Mouse (Mus musculus) regulatory T cell (primary cell): ENCODE data around the gene Eapp.
"Not testable (repeated sequence)": the region's sequence is repeated elsewhere in the genome, so short reads cannot be mapped to it uniquely, and the experiment has no call there.

Experiments used
- in situ Hi-C: fragments of 300-600 bp; cut with MboI, MseI; formaldehyde crosslinking; loops from one replicate; pipeline ENCODE4 v1.15.1; 2025; ENCODE audit warnings: high pct_unique_total_duplicates

The Eapp gene

DNA sequence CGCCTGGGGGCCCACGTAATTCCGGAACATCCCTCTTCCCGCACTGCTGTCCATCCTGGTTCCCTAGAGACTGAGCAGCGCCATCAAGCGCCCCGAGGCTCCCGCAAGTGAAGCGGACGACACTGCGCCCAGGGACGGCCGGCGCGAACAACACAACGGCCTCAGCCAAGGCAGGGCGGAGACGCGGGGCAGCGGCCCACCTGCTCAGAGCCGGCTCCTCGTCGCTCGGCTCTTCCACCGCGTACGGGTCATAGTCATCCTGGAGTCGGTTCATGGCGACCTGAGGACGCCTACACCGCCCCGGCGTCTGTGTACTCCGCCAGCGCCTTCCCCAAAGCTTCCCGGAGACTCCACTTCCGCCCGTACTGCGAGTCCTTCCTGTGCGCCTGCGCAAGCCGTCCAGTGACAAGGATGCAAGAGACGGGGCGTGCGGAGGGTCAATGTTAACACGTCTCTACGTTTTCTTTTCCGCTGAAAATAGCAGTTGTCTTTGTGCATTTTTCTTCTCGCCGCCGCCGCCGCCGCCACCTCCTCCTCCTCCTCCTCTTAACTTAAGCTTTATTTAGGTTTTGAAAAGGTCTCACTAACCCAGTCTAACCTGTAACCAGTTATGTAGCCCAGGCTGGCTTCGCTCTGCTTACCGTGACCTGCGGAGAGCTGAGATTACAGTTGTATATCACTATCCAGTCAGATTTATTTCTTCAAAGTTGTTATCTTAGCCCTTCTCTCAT lies at the start of gene Eapp:
Gene Eapp, minus strand, starts transcription at position 387 of the 731 bp plus-strand sequence.
- in situ Hi-C loops: loop anchor here (5.0 kb wide), 1 partner anchor 42 kb away; no protein-coding TSS in a partner anchor

DNA sequence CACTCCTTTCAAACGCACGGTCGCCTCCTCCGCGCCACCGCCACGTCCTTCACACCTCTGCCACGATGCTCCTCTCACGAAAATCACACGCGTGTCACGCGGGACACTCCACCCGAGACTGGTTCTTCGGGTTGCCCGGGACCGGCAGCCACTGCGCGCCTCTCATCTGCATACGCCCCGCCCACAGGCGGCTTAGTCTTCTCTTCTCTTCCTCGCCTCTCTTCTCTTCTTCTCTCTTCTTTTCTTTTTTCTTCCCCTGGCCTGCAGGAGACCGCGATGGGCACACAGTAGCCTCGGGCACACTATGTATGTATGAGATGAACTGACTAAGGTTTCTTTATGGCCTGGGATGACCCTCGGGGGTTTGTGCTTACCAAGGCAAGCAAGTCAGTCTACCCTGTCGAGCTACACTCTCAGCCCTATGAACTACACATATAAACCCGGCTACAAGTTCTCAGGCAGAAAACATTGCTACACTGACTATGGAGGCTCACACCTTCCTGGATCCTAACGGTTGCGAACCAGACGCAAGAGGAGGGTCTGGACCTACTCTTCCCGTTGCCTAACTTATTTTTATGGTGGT lies 43.1 kb upstream of the Eapp start:
- in situ Hi-C loops: loop anchor here (5.0 kb wide), 1 partner anchor 41 kb away; the partner anchor contains the start of gene Eapp

DNA sequence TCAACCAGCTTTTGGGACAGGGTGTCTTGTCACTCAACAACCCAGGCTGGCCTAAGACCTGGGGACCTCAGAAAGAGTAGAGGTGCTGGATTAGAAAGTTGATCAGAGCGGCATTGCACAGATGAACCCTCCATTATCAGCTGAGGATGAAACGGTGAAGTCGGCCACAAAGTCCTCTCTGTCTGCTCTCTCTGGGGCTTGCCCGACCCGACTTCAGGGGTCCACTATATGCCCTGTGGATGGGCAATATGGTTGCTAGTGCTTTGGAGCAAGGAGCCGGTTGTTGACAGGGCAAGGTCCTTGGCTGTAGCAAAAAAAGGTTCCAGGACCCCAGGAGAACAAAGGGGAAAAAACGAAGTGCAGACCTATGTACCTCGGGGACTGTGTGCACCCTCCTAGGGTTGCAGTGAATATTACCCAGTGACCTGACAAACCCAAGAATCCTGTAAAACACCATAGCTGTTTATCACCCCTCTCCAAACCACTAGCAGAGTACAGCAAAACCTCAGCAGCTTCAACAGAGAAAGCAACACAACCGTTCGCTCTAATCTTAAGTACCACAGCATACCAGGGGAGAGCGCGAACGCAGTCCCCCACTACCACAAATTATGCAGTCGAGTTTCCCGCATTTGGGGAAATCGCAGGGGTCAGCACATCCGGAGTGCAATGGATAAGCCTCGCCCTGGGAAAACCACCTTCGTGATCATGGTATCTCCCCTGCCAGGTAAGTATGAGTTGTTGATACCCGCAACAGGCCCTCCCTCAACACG lies 42.4 kb upstream of the Eapp start:
- in situ Hi-C loops: loop anchor here (5.0 kb wide), 1 partner anchor 41 kb away; the partner anchor contains the start of gene Eapp

DNA sequence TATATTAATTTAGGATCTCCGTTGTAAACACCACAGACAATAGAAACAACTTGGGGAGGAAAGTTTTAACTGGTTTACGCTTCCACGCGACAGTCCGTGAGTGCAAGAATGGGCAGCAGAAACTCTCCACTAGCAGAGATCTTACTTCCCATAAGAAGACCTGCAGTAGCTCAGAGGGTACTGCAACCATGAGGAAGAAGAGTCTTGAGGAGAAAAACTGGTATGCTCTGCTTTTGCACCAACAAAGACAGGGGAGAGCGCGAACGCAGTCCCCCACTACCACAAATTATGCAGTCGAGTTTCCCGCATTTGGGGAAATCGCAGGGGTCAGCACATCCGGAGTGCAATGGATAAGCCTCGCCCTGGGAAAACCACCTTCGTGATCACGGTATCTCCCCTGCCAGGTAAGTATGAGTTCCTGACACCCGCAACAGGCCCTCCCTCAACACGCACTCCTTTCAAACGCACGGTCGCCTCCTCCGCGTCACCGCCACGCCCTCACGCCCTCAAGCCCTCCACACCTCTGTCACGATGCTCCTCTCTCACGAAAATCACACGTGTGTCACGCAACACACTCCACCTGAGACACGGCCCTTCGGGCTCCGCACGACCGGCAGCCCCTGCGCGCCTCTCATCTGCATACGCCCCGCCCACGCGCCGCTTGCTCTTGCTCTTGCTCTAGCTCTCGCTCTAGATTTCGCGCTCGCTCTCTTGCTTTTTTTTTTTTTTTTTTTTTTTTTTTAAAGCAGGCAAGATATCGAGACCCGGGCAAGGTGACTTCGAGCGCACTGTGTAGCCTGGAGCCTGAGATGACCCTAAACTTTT lies 38.8 kb upstream of the Eapp start:
- in situ Hi-C loops: loop anchor here (5.0 kb wide), 1 partner anchor 37 kb away; the partner anchor contains the start of gene Eapp

DNA sequence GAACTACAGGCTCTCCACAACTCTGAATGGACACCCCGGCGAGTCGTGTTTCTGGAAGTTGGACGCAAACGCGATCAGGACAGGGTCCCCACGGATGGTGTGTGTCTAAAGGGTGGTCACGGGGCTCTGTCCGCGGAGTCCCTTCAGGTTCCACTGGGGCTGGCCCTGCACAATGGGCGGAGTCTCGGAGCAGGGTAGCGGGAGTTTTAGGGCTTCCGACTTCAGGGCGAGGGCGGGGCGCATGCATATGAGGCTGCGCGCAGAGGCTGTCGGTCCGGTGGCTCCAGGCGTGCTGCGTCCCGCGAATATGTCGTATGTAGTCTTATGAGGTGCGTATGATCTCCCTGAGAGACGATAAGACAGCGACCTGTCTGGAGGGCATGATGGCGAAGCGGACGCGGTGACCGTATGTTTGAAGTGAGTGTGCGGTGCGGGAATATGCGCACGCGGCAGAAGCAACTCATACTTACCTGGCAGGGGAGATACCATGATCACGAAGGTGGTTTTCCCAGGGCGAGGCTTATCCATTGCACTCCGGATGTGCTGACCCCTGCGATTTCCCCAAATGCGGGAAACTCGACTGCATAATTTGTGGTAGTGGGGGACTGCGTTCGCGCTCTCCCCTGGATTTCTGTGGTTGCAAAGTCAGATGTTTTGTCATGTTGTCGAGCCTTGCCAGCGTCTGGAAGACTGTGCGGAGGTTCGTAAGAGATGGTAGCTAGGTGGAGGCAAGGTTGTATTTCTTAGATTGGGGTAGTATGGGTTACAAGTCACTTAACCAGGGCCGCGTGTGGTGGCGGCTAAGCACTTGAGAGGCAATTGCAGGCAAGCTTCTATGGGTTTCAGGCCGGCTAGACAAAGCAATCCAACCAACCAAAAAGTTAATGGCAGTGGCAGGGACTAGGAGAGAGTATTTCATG lies 33.7 kb upstream of the Eapp start:
- in situ Hi-C loops: not testable (repeated sequence)

DNA sequence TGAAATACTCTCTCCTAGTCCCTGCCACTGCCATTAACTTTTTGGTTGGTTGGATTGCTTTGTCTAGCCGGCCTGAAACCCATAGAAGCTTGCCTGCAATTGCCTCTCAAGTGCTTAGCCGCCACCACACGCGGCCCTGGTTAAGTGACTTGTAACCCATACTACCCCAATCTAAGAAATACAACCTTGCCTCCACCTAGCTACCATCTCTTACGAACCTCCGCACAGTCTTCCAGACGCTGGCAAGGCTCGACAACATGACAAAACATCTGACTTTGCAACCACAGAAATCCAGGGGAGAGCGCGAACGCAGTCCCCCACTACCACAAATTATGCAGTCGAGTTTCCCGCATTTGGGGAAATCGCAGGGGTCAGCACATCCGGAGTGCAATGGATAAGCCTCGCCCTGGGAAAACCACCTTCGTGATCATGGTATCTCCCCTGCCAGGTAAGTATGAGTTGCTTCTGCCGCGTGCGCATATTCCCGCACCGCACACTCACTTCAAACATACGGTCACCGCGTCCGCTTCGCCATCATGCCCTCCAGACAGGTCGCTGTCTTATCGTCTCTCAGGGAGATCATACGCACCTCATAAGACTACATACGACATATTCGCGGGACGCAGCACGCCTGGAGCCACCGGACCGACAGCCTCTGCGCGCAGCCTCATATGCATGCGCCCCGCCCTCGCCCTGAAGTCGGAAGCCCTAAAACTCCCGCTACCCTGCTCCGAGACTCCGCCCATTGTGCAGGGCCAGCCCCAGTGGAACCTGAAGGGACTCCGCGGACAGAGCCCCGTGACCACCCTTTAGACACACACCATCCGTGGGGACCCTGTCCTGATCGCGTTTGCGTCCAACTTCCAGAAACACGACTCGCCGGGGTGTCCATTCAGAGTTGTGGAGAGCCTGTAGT lies 23.4 kb upstream of the Eapp start:
- in situ Hi-C loops: not testable (repeated sequence)

DNA sequence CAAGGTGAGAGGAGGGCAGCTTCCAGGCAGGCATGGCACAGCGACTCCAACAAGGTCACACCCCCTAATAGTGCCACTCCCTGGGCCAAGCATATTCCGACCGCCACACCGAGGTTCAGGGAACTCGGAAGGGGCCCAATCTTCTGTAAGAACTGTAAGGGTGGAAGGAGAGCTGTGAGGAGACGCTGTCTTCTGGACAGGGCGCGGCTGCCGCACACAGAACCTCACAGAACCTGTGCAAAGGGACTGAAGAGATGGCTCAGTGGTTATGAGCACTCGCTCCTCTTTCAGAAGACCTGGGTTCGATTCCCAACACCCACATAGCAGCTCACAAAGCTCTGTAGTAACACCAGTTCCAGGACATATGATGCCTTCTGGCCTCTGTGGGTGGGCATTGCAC lies 21.8 kb upstream of the Eapp start:
- in situ Hi-C loops: not testable (repeated sequence)

DNA sequence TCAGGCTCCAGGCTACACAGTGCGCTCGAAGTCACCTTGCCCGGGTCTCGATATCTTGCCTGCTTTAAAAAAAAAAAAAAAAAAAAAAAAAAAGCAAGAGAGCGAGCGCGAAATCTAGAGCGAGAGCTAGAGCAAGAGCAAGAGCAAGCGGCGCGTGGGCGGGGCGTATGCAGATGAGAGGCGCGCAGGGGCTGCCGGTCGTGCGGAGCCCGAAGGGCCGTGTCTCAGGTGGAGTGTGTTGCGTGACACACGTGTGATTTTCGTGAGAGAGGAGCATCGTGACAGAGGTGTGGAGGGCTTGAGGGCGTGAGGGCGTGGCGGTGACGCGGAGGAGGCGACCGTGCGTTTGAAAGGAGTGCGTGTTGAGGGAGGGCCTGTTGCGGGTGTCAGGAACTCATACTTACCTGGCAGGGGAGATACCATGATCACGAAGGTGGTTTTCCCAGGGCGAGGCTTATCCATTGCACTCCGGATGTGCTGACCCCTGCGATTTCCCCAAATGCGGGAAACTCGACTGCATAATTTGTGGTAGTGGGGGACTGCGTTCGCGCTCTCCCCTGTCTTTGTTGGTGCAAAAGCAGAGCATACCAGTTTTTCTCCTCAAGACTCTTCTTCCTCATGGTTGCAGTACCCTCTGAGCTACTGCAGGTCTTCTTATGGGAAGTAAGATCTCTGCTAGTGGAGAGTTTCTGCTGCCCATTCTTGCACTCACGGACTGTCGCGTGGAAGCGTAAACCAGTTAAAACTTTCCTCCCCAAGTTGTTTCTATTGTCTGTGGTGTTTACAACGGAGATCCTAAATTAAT lies 18.3 kb upstream of the Eapp start:
- in situ Hi-C loops: loop anchor here (5.0 kb wide), 1 partner anchor 48 kb away; no protein-coding TSS in a partner anchor

DNA sequence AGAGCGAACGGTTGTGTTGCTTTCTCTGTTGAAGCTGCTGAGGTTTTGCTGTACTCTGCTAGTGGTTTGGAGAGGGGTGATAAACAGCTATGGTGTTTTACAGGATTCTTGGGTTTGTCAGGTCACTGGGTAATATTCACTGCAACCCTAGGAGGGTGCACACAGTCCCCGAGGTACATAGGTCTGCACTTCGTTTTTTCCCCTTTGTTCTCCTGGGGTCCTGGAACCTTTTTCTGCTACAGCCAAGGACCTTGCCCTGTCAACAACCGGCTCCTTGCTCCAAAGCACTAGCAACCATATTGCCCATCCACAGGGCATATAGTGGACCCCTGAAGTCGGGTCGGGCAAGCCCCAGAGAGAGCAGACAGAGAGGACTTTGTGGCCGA lies 14.8 kb upstream of the Eapp start:
- in situ Hi-C loops: loop anchor here (5.0 kb wide), 1 partner anchor 52 kb away; no protein-coding TSS in a partner anchor

DNA sequence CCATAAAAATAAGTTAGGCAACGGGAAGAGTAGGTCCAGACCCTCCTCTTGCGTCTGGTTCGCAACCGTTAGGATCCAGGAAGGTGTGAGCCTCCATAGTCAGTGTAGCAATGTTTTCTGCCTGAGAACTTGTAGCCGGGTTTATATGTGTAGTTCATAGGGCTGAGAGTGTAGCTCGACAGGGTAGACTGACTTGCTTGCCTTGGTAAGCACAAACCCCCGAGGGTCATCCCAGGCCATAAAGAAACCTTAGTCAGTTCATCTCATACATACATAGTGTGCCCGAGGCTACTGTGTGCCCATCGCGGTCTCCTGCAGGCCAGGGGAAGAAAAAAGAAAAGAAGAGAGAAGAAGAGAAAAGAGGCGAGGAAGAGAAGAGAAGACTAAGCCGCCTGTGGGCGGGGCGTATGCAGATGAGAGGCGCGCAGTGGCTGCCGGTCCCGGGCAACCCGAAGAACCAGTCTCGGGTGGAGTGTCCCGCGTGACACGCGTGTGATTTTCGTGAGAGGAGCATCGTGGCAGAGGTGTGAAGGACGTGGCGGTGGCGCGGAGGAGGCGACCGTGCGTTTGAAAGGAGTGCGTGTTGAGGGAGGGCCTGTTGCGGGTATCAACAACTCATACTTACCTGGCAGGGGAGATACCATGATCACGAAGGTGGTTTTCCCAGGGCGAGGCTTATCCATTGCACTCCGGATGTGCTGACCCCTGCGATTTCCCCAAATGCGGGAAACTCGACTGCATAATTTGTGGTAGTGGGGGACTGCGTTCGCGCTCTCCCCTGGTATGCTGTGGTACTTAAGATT lies 14.2 kb upstream of the Eapp start:
- in situ Hi-C loops: loop anchor here (5.0 kb wide), 1 partner anchor 52 kb away; no protein-coding TSS in a partner anchor

DNA sequence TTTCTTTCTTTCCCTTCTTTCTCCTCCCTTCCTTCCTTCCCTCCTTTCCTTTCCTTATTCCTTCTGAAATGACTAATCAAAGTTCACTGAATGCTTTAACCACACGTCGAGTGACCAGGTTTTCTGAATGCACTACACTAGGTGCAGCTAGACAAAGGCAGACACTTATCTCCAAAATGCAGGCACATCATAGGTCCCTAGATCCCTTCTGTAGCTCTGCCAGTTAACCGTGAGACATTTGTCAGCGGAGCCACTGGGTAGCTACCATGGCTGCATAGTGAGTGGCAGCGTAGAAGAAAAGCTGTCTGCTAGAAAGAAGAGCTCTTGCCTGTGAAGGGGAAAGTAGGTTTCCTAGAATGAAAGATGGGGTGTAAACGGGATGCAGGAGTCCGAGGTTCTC lies 3.7 kb upstream of the Eapp start:
- in situ Hi-C loops: loop anchor here (5.0 kb wide), 1 partner anchor 38 kb away; no protein-coding TSS in a partner anchor

DNA sequence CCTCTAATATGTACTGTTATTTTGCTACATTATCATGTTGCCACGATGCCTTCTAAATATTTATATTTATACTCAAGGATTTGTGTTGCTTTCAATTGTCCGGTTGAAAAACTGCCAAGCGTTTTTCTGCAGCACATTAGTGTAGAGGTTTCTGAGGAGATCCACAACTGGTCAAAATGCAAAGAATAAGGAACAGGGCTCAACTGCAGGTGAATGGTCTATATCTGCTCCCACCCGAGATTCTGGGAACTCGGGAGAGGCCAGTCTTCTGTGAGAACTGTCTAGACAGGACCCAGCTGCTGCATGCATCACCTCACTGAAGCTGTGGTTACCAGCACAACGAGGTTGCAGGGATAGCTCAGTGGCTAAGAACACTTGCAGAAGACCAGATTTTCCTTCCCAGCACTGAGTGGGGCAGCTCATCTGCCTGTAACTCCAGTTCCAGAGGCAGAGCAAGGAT lies 2.1 kb upstream of the Eapp start:
- in situ Hi-C loops: loop anchor here (5.0 kb wide), 1 partner anchor 39 kb away; no protein-coding TSS in a partner anchor

DNA sequence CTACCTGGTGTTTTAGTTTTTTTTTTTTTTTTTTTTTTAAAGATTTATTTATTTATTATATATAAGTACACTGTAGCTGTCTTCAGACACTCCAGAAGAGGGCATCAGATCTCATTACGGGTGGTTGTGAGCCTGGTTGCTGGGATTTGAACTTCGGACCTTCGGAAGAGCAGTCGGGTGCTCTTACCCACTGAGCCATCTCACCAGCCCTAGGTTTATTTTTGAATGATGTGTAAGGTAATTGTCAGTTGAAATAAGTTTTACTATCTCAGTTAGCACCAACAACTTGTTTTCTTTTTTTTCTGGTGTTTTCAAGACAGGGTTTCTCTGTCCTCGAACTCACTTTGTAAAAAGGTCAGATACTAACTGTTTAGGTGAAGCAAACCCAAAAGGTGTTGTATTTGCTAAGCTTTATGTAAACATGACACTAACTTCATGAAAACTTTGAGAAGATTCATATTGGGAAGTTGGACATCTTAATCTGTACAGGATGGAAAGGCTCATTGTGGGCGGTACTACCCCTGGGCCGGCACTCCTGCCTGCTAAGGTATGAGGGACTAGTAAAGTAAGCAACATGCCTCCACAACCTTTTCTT lies 1.4 kb upstream of the Eapp start:
- in situ Hi-C loops: loop anchor here (5.0 kb wide), 1 partner anchor 40 kb away; no protein-coding TSS in a partner anchor

DNA sequence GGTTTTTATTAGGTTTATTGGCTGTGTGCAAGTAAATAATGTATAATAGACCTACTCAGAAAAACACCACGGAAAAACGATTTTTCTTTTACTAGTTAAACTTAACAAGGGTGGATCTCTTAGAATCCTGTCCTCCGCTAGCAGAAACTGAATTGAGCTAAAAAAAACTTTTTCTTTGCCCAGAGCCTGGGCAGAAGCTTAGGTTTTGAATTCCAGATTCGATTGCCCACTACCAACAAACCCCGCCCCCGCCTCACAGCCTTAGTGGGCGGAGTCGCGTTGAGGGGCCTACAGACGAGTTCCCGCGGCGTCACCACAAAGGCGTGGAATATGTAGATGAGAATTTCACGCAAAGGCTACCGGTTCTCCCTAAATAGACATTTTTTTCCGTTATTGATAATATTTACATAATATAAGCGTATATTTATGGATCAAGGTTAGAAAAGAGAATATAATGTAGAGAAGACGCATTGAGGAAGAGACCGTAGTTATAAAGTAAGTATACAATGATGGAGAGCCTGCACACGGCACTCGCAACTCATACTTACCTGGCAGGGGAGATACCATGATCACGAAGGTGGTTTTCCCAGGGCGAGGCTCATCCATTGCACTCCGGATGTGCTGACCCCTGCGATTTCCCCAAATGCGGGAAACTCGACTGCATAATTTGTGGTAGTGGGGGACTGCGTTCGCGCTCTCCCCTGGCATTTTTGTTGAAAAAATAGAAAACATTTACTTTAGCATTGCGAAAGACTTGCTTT lies 725 bp upstream of the Eapp start:
- in situ Hi-C loops: loop anchor here (5.0 kb wide), 1 partner anchor 41 kb away; no protein-coding TSS in a partner anchor

DNA sequence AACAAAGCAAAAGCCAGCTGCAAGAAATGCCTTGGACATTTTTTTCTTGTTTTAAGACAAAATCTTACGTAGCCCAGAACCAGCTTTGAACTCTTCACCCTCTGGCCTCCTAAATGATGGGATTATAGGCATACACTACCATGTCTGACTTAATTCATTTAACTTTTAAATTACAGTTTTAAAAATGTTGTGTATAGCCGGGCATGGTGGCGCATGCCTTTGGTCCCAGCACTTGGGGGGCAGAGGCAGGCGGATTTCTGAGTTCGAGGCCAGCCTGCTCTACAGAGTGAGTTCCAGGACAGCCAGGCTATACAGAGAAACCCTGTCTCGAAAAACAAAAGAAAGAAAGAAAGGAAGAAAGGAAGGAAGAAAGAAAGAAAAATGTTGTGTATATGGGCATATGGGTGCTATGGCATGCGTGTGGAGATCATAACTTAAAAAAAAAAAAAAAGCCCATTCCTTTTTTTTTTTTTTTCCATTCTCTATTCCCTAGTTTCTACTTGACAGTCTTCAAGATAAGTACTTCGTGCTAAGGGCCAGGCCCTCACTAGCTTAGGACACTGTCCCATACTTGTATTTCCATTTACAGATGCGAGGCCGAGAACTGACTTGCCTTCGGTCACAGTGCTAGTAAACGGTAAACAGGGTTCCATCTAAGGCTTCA lies 718 bp downstream of the Eapp start:
- in situ Hi-C loops: loop anchor here (5.0 kb wide), 1 partner anchor 42 kb away; no protein-coding TSS in a partner anchor
